Mouse (Mus musculus) gastrocnemius, adult 18-20 months (tissue): Measurements from ENCODE around the gene Tmtc2. TPM values are rescaled to one million over a fixed set of nuclear protein-coding genes. Genes with fewer than 3 reads are reported as not detected.

Experiments
- DNase-seq: peaks from one replicate; pipeline ENCODE4 v3.0.0; 2021; ENCODE audit warnings: low spot score
- total RNA-seq, 2 experiments: library from RNA; stranded (reverse); gene quantifications; 2 replicates each; pipeline ENCODE4 v1.2.3; 2021

The Tmtc2 gene
- total RNA-seq, 2 experiments from 2014 or later = 1.5 to 2.0 TPM

- no peak for DNase-seq
These were observed 26.2 kb downstream of the Tmtc2 start for GRCm38 (mm10) chr10:105548040-105548439.

- no peak for DNase-seq
These were observed 29.9 kb downstream of the Tmtc2 start for GRCm38 (mm10) chr10:105544004-105545003.

DNA sequence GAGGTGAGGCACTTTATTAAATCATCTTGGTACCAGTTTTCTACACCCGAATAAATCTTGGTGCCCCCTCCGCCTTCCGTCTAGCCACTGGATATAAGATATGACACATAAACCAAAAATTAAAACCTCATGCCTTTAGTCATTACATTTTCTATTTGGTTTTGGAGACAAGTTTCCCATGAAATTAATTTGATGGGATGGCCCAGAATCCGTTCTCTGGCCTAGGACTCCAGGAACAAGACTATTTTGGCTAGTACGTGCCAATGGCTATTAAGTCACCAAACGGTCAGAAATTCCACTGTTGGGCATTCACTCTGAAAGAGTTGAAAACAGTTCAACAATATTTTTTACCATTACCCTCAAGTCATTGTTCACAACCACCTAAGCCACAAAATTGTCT is 32.2 kb downstream of the Tmtc2 start:
- DNase-seq = no peak

- no peak for DNase-seq
These were observed 34.6 kb downstream of the Tmtc2 start for GRCm38 (mm10) chr10:105539697-105540096.

GRCm38 (mm10) chr10:105536910-105537309 is 37.3 kb downstream of the Tmtc2 start:
- DNase-seq = no peak

DNA sequence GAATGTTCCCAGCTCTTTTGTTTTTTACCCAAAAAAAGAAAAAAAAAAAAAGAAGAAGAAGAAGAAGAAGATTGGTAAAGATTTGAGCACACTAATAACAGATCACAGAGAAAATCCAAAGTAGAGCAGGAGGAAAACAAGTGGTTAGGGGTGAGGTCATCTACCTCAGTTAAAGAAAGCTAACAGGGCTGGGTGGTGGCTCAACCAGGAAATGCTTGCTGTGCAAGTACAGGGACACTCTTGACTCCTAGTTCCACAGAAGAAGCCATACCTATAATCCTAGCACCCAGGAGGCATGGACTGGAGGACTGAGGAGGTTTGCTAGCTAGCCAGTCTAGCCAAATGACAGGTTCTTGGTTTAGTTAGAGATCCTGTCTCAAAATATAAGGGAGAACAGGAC is 38.4 kb downstream of the Tmtc2 start:
- no peak for DNase-seq

DNA sequence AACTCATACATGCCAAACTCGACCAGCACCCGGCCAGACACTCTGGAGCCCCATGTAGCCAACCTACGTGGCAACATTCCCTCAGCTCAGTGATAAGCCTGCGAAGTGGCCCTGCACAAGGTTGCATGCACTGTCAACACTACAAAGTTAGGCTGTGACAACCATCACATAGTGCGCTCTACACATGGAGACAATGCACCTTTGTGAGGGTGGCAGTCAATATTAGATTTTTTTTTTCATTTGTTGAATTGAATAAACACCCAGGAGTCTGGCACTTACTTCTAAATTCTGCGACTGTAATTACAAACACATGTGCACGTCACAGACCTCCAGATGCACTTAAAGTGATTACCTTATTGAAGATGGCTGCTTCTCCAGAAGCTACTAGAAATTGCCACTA is 41.5 kb downstream of the Tmtc2 start:
- DNase-seq = no peak

GRCm38 (mm10) chr10:105532019-105532525 is 42.2 kb downstream of the Tmtc2 start:
- DNase-seq = no peak

GRCm38 (mm10) chr10:105531080-105531894 is 43.0 kb downstream of the Tmtc2 start:
- no peak for DNase-seq

GRCm38 (mm10) chr10:105523405-105524088 is 50.7 kb downstream of the Tmtc2 start:
- no peak for DNase-seq

DNA sequence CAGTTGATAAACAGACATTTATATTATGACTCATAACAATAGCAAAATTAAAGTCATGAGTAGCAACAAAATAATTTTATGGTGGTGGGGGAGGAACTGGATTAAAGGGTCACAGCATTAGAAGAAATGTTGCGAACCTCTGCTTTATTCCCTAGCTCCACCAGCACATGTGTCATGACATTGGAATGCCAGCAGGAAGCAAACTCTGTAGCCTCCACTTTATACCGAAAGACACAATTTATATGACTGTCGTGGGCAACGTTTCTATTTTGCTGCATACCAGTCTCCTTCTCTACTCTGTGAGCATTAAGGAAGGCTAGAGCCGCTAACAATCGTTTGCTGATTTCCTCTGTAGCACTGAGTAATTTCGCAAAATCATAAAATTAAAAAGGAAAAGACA is 51.8 kb downstream of the Tmtc2 start:
- no peak for DNase-seq

DNA sequence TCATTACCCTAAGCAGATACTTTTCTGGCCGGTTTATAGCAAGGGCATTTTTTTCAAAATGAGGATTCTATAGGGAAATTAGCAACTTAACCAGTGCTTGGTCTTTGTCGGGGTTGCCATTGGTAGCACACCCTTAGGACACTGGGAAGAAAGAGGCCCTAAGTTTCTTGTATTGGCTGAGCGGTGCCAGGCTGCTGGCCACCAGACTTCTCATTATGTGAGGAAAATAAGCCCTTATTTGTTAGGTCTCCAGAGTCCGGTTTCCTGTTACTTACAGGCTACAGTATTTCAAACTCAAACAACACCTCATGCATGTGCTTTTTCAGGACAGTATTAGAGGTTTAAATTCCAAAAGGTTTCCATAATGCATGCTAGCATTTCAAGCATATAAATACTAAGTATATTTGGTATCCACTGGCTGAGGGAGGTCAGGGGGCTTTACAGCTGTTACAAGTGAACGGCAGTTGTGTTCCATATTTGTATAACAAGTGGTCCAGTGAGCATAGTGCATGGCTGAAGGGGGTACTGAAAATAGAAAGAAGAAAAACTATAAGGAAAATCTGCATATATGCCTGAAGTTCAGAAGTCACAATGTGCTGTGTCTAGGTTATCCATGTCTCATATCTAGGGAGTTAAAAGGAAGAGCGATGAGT is 55.0 kb downstream of the Tmtc2 start:
- no peak for DNase-seq

DNA sequence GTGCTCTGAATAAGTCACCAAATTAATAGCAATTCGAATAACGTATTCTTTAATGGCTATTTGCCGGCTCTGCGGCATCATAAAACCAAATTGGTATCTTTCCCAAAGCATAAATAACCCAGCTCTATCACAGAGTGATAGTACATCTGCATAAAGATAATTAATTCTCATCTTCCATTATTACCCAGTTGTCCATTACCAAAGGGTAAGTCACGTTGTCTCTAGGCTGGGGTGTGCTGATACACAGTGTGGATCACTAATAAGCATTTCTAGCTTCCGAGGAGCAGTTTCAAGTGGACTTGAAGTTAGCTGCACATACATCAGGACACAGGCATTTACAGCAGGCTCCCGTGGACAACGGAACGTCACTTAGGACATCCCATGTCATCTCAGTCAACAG is 56.1 kb downstream of the Tmtc2 start:
- no peak for DNase-seq

DNA sequence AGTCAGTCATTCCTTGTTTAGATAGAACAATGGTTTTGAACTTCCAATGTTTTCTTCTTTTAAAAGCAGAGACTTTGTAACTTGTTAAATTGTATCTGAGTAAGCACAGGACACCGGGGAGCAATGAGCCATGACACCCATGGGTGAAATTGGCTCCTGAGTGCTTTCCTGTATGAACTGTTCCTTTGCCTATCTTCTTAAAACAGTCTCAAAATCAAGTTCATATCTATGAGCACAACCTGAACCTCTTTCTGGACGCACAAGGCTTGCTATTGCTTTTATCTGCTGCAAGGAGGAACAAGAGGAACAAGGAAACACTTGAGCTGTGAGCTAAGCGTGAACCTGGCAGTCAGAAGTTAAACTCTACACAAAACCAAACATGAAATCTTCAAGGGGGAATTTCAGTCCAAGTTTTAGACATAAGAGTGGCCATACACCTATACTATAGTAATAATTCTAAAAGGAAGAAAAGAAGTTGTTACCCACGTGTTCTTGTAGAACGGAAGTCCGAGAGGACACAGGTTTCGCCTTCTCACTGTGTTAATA is 60.4 kb downstream of the Tmtc2 start:
- DNase-seq = no peak

DNA sequence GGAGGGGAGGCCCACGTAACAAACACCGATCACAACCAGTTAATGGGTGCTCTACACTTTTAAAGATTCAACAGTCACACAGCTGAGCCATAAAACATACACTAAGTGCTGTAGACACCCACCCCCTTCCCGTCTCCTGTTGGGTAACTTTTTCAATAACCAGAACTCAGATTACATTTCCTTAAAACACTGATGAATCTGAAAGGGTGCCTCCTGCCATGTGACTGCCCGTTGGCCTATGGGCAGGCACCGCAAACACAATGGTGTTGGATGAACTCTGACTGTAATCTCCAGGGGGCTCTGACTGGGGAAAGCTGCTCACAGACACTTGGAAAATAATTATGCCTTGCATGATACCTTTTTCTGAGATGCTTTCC is 64.4 kb downstream of the Tmtc2 start:
- no peak for DNase-seq

DNA sequence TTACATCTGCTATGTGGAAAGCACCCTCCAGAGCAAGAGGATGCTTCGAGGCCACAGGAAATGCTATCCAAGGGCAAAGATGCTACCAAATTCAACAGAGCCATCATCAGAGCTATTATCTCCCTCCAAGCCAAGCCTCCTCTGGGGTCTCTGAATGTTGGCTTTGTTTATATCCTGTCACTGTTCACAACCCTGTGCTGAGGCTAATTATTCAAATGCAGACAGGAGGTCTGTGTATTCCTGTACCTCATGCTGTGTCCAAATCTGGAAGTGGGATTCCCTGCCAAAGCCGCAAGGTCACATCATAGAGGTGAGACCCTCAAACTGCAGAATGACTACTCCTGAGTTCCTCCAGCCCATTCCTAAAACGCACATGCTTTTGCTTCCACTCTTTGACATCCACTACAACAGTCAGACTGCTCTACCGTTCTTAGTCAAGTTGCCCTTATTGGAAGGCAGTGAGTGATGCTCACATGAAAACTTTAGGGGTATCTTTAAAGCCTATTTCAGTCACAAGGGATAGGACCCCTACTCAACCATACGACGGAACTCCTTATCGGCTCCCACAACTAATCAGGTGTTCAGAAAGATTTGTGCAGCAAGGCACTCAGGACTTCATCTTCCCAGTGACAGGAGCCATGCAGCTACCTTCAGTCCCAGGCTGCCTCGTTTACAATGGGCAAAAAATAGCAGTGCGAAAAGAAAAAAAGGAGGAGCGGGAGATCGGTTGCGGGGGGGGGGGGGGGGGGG is 64.9 kb downstream of the Tmtc2 start:
- DNase-seq = no peak

- no peak for DNase-seq
These were observed 66.1 kb downstream of the Tmtc2 start for GRCm38 (mm10) chr10:105507982-105508786.

- no peak for DNase-seq
These were observed 68.2 kb downstream of the Tmtc2 start for GRCm38 (mm10) chr10:105506046-105506445.

- no peak for DNase-seq
These were observed 69.8 kb downstream of the Tmtc2 start for GRCm38 (mm10) chr10:105504472-105504871.
